Mouse (Mus musculus): ENCODE data around the gene Slc43a2.
A peak's percentile ranks its signal among the peaks of the same experiment; 100 is the strongest.

- TF ChIP-seq POLR2A (IDR thresholded peaks at IDR 0.05; ENCODE audit: insufficient read length, low read depth), result peak; percentile 76
- TF ChIP-seq CEBPB (IDR thresholded peaks at IDR 0.05; ENCODE audit: insufficient read depth, poor library complexity, severe bottlenecking), result no peak
- TF ChIP-seq MYOD1 (IDR thresholded peaks at IDR 0.05; ENCODE audit: control insufficient read depth in 1 of 3, insufficient read length in 2 of 3, low read depth in 2 of 3), result peak in 2 of 3 experiments; percentile 47 to 68
- no peak for TF ChIP-seq USF1 (IDR thresholded peaks at IDR 0.05; ENCODE audit: low read depth)
- no peak for TF ChIP-seq REST (IDR thresholded peaks at IDR 0.05; ENCODE audit: insufficient read depth, insufficient read length)
- no peak for TF ChIP-seq MAX (IDR thresholded peaks at IDR 0.05; ENCODE audit: low read depth)
- TF ChIP-seq E2F4 (IDR thresholded peaks at IDR 0.05; ENCODE audit: insufficient read depth), result no peak
- no peak for TF ChIP-seq SRF (IDR thresholded peaks at IDR 0.05; ENCODE audit: control insufficient read depth, insufficient read length, low read depth)
- TF ChIP-seq POLR2AphosphoS2 (IDR thresholded peaks at IDR 0.05; ENCODE audit: insufficient read length, low read depth), result peak; percentile 76
- no peak for TF ChIP-seq TCF12 (IDR thresholded peaks at IDR 0.05; ENCODE audit: insufficient read depth, poor library complexity, severe bottlenecking)
- TF ChIP-seq TCF3 (IDR thresholded peaks at IDR 0.05; ENCODE audit: insufficient read length, low read depth), result no peak
Measured at GRCm38 (mm10) chr11:75486601-75487285, 44.8 kb upstream of the Slc43a2 start, which contains the start of gene Prpf8.
